Mouse (Mus musculus): ENCODE results near the gene Tpp1.
A peak's percentile ranks its signal among the peaks of the same experiment; 100 is the strongest.

Tpp1 gene

GRCm38 (mm10) chr7:105726144-105726979, 25.7 kb downstream of the Tpp1 start:
- DNase-seq: peak; percentile 86

- DNase-seq: no peak
Measured at GRCm38 (mm10) chr7:105721916-105722315, 30.1 kb downstream of the Tpp1 start.

- no peak for DNase-seq
Measured at GRCm38 (mm10) chr7:105715366-105715765, 36.7 kb downstream of the Tpp1 start.

- no peak for DNase-seq
Measured at GRCm38 (mm10) chr7:105708733-105709132, 43.3 kb downstream of the Tpp1 start.

- DNase-seq: no peak
Measured at GRCm38 (mm10) chr7:105703816-105704215, 48.2 kb downstream of the Tpp1 start.

- DNase-seq: no peak
Measured at GRCm38 (mm10) chr7:105703184-105703583, 48.9 kb downstream of the Tpp1 start.

Data from lung, postnatal 36 days (tissue).